Mouse (Mus musculus) intestine, postnatal 0 days (tissue): ENCODE data around the gene Sec16a. TPM values are rescaled to one million over a fixed set of nuclear protein-coding genes. Genes with fewer than 3 reads are reported as not detected.

ENCODE experiments used
- ATAC-seq: fragments of 200-750 bp; cut with Nextera tagmentation; 2 replicates; pipeline ENCODE4 v1.8.0; 2017; ENCODE audit warnings: mild to moderate bottlenecking, moderate TSS enrichment, moderate library complexity
- H3K27ac ChIP-seq: fragments of 300-500 bp; sonication (generic); 2 replicates; pipeline ENCODE4 v1.5.1; 2014; ENCODE audit warnings: mild to moderate bottlenecking, low read depth, low read length, moderate library complexity
- H3K27me3 ChIP-seq: fragments of 300-500 bp; sonication (generic); replicated peaks from 2 replicates; pipeline ENCODE4 v1.6.1; 2014; ENCODE audit warnings: low read length, mixed read lengths; ENCODE audit not compliant: control insufficient read depth, insufficient read depth
- H3K36me3 ChIP-seq: fragments of 300-500 bp; sonication (generic); 2 replicates; pipeline ENCODE4 v1.6.1; 2014; ENCODE audit warnings: mild to moderate bottlenecking, moderate library complexity; ENCODE audit not compliant: control insufficient read depth, insufficient read depth
- H3K4me1 ChIP-seq: fragments of 300-500 bp; sonication (generic); replicated peaks from 2 replicates; pipeline ENCODE4 v1.6.1; 2014; ENCODE audit warnings: antibody characterized with exemption, low read length, mixed read lengths; ENCODE audit not compliant: control insufficient read depth, insufficient read depth
- H3K4me2 ChIP-seq: fragments of 300-500 bp; sonication (generic); replicated peaks from 2 replicates; pipeline ENCODE4 v1.6.1; 2014; ENCODE audit warnings: low read depth, mild to moderate bottlenecking, moderate library complexity
- H3K4me3 ChIP-seq: fragments of 300-500 bp; sonication (generic); 2 replicates; pipeline ENCODE4 v1.5.1; 2014; ENCODE audit warnings: low read depth, low read length
- H3K9ac ChIP-seq: fragments of 300-500 bp; sonication (generic); 2 replicates; pipeline ENCODE4 v1.6.1; 2014; ENCODE audit warnings: mild to moderate bottlenecking, low read depth, low read length
- H3K9me3 ChIP-seq: fragments of 300-500 bp; sonication (generic); 2 replicates; pipeline ENCODE4 v1.6.1; 2016; ENCODE audit warnings: mixed run types; ENCODE audit not compliant: control insufficient read depth
- CTCF ChIP-seq: sonication (generic); IDR thresholded peaks from 2 replicates; pipeline ENCODE4 v1.5.1; 2016; ENCODE audit warnings: low read depth, mild to moderate bottlenecking, control low read depth, antibody characterized with exemption, moderate library complexity
- WGBS: fragments of 180-500 bp; shearing (Covaris S2); extraction: QIAGEN DNeasy Blood & Tissue Kit; methylation state at CpG from one replicate; pipeline ENCODE4 v1.1.7; 2014; 5-methylcytosine and 5-hydroxymethylcytosine counted together
- polyA plus RNA-seq: library from polyadenylated mRNA; unstranded; fragments of >200 nt; fragmentation: Nextera tagmentation; extraction: Ambion mirVana; gene quantifications from 2 replicates; pipeline ENCODE4 v1.2.1, GENCODE M21; 2015

The Sec16a gene
- polyA plus RNA-seq, 1 experiment from 2014 or later = 17.4 TPM

DNA sequence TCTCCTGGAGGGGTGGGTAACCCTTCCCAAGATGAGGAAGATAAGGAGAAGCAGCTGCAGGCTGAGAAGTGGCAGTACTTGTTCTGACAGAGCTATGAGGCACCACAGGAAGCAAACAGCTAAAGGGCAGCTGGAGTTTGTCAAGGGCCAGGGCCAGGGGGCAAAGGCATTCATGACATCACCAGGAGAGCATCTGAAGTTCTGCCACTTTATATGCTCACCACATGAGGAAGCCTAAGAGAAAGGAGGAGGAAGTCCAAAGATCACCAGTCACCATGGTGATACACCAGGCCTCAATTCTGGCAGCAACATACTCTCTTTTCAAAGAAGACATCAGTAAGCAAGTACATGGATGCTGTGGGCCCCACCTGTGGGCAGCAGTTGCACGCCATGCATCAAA is 21.9 kb downstream of the Sec16a start:
- Histone ChIP-seq H3K9me3 (no peaks in the 10 kb centered on the region), H3K9ac (no peak overlapping the region), H3K4me3 (no peak overlapping the region), H3K27me3 (no peaks in the 10 kb centered on the region), H3K27ac (peak overlapping the region; percentile 15; the same call in 1 of the 2 replicates), H3K4me2 (no peak overlapping the region), H3K36me3 (peaks cover 95% of the 10 kb centered on the region), H3K4me1 (no peaks in the 10 kb centered on the region)
- ATAC-seq = peak; percentile 89
- TF ChIP-seq CTCF = no peak
- WGBS = 63% methylated on average over 1 of the region's 1 CpGs

DNA sequence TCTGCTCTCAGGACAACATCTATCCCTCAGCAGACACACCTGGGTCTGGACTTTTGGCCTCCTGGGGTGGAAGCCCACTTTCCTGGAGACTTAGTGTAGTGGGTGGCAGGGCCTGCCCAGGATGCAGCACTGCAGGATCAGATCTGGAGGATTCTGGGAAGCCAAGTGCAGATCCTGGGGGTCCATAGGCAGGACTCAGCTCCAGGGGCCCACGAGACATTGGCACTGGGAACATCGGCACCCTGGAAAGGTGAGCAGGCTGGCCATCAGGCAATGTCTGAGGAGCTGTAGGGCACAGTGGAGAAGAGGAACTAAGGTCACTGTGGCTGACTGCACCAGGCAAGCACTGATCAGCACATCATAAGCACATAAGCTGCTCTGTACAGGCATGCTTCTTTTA is 23.0 kb downstream of the Sec16a start:
- WGBS = 95% methylated on average over 2 of the region's 2 CpGs
- H3K27ac ChIP-seq = no peak overlapping the region
- no peak for ATAC-seq
- no peaks in the 10 kb centered on the region for H3K4me1 ChIP-seq
- H3K4me3 ChIP-seq = no peak overlapping the region
- no peak for TF ChIP-seq CTCF
- H3K9ac ChIP-seq = no peak overlapping the region
- no peak overlapping the region for H3K4me2 ChIP-seq
- H3K9me3 ChIP-seq = no peaks in the 10 kb centered on the region
- no peaks in the 10 kb centered on the region for H3K27me3 ChIP-seq
- peaks cover 95% of the 10 kb centered on the region for H3K36me3 ChIP-seq

DNA sequence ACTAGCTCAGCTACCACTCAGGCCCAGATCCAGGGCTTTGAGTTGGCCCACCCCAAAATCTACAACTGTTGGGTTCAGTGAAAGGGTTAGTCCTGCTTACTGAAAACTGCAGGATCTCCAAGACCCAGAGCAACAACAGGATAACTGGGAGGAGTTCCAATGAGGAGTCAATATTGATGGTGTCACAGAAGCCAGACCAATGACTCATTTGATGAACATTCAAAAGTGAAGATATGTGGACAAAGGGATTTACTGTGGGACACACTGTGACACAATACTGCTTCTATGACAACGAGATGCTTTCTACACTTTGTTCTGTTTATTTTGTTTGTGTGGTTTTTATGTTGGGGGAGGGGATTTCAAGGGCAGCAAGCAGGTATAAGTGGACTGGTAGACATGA is 26.9 kb downstream of the Sec16a start:
- 90% methylated on average over 1 of the region's 1 CpGs for WGBS
- ATAC-seq = no peak
- Histone ChIP-seq H3K27ac (no peak overlapping the region), H3K4me3 (no peak overlapping the region), H3K4me2 (no peak overlapping the region), H3K9me3 (no peaks in the 10 kb centered on the region), H3K36me3 (peaks cover 92% of the 10 kb centered on the region), H3K9ac (no peak overlapping the region), H3K4me1 (no peaks in the 10 kb centered on the region), H3K27me3 (no peaks in the 10 kb centered on the region)
- TF ChIP-seq CTCF = no peak

DNA sequence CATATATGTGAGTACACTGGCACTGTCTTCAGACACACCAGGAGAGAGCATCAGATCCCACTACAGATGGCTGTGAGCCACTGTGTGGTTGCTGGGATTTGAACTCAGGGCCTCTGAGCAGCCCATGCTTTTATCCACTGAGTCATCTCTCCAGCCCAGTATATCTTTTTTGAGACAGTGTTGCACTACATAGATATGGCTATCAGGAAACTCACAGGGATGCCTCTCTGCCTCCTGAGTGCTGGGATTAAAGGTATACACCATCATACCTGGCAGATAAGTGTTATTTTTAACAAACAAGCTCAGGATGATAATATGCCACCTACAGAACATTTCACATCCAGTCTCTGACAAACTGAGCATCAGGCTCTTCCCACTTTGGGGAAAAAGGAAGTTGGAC is 27.9 kb downstream of the Sec16a start:
- Histone ChIP-seq H3K36me3 (peaks cover 92% of the 10 kb centered on the region), H3K4me1 (no peaks in the 10 kb centered on the region)

DNA sequence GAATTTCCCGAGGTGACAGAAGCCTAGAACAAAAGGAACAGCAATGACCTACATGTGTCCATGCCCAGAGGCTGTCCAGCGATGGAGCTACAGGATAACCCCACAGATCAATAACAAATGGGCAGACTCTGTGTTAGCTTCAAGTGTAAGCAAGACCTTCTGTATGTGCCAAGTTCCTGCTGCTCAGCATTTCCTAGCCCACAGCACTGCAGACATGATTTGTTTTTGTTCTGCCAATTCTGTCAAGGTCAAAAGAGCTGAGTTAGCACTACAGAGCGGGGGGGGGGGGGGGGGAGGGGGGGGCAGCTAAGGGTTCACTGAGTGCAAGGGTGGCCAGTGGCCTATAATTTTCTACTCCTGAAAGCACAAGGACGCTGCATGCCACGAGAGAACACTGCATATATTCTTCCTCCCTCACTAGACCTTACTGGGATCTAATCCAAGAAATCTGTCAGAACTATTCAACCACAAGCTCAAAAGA is 34.0 kb downstream of the Sec16a start:
- H3K27me3 ChIP-seq = no peaks in the 10 kb centered on the region
- H3K36me3 ChIP-seq = peaks cover 59% of the 10 kb centered on the region
- 61% methylated on average over 4 of the region's 5 CpGs for WGBS
- H3K4me2 ChIP-seq = no peak overlapping the region
- H3K4me1 ChIP-seq = 0 out of 2 replicates have a peak, but pooled peaks cover 9% of the 10 kb centered on the region
- no peak overlapping the region for H3K9ac ChIP-seq
- H3K4me3 ChIP-seq = no peak overlapping the region
- H3K27ac ChIP-seq = no peak overlapping the region
- no peak for TF ChIP-seq CTCF
- no peak for ATAC-seq
- H3K9me3 ChIP-seq = no peaks in the 10 kb centered on the region

More for the DNA sequence above, 27.9 kb downstream of the Sec16a start:
- H3K9ac ChIP-seq = no peak overlapping the region
- TF ChIP-seq CTCF = no peak
- no peaks in the 10 kb centered on the region for H3K27me3 ChIP-seq
- H3K9me3 ChIP-seq = no peaks in the 10 kb centered on the region
- no peak overlapping the region for H3K4me3 ChIP-seq
- ATAC-seq = no peak
- H3K4me2 ChIP-seq = no peak overlapping the region
- no peak overlapping the region for H3K27ac ChIP-seq

DNA sequence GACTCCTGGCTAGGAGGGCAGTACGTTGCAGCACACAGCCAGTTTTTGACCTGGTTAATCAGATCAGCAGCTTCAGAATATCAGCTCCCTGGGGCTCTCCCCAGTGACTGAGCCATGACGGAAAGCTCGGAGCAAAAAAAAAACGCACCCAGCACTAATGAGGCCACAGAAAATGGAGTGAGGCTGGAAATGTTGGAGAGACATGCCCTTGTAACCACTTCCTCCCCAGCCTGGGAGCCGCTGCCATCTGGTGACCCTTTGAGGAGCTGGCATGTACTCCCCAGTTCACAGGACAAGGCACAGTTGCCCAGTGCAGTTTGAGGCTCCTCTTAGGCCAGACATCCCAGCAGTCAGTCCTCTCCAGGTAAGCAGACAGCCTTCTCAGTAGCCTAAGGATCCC is 34.9 kb downstream of the Sec16a start:
- Histone ChIP-seq H3K4me2 (no peak overlapping the region), H3K27me3 (no peaks in the 10 kb centered on the region), H3K36me3 (peaks cover 52% of the 10 kb centered on the region), H3K4me3 (no peak overlapping the region), H3K27ac (no peak overlapping the region), H3K9me3 (no peaks in the 10 kb centered on the region), H3K4me1 (0 out of 2 replicates have a peak, but pooled peaks cover 9% of the 10 kb centered on the region), H3K9ac (no peak overlapping the region)
- TF ChIP-seq CTCF = no peak
- WGBS = 80% methylated on average over 5 of the region's 5 CpGs
- no peak for ATAC-seq

DNA sequence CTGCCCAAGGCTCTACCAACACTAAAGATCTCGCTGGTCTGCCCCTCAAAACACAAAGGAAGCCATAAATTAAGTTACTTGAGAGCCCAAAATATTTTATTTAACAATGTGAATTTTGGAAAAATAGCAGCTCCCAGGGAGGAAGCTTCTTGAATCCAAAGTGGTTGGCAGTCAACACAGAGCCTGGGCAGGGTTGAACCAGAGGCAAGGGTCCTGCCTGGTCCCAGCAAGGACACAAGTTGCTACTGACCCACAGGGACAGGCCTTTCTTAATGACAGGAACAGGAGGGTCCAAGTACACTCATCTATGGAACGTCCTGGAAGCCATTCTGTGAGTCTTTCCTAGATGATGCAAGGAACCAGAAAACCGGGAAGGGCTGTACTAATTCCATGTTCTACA is 35.7 kb downstream of the Sec16a start:
- Histone ChIP-seq H3K4me2 (peak overlapping the region; percentile 88), H3K4me3 (peak overlapping the region; percentile 90), H3K4me1 (0 out of 2 replicates have a peak, but pooled peaks cover 9% of the 10 kb centered on the region), H3K27me3 (no peaks in the 10 kb centered on the region), H3K9ac (no peak overlapping the region), H3K9me3 (no peaks in the 10 kb centered on the region), H3K27ac (no peak overlapping the region), H3K36me3 (peaks cover 50% of the 10 kb centered on the region)
- TF ChIP-seq CTCF = no peak
- ATAC-seq = no peak
- 58% methylated on average over 3 of the region's 3 CpGs for WGBS
